Mouse (Mus musculus) retina, embryonic 14.5 days (tissue): ENCODE data around the gene Ykt6.
A peak's percentile ranks its signal among the peaks of the same experiment; 100 is the strongest.

ENCODE experiments used
- DNase-seq: peaks from one replicate; pipeline ENCODE4 v3.0.0-alpha.2; 2015; ENCODE audit warnings: low spot score

Gene Ykt6

DNA sequence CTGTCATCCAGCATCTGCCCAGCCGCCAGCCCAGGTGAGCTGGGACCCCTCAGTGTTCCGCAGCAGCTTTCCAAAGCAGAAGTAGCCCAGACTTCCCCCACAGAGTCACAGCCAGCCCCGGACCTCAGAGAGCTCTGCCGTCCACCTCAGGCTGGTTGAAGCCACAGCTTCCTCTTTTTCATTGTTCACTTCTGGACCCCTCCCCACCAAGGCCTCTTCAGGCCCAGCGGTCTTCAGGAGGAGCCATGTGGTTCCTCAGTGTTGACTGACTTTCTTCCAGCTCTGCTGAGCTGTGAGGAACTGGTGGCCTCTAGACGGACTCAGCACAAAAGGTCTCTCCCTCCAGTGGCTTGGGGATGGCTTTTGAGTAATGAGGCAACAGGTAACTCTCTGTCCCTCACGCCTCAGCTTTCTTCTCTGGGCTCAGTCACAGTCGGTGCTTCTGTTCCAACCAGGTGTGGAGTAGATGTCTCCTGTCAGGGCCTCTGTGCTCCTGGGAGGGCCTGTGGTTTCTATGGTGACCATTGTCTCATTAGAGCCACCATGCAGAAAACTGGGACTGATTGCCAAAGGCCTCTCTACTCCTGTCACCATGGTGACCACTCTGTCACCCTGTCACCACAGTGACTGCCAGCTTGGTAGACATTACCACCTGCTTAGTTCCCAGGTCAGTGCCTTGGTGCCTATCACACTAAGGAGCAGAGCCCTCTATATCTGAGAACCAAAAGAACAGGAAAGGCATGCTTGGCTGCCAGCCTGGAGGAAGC, 5.7 kb upstream of the Ykt6 start, which contains the start of gene Gck:
Gene Gck, minus strand, starts transcription at position 496 of the 767 bp plus-strand sequence.
- peak; percentile 78 for DNase-seq

DNA sequence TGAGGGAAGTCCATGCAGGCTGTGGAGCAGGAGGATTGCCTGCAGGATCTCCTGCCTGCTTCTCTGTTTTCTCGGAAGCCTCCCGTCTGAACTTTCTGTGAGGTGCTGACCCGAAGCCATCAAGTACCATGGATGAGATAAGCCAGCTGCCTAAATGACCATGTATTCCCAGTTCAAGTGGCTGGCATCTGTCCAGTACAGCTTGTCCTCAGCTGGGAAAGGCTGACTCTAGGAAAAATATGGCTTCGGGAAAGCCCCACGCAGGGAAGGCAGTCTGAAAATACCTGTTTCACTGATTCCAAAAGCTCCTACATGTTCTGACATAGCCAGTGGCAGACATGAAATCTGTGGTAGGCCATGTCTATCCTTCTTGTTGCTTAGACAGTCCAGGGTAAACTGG, 3.0 kb upstream of the Ykt6 start:
- no peak for DNase-seq

DNA sequence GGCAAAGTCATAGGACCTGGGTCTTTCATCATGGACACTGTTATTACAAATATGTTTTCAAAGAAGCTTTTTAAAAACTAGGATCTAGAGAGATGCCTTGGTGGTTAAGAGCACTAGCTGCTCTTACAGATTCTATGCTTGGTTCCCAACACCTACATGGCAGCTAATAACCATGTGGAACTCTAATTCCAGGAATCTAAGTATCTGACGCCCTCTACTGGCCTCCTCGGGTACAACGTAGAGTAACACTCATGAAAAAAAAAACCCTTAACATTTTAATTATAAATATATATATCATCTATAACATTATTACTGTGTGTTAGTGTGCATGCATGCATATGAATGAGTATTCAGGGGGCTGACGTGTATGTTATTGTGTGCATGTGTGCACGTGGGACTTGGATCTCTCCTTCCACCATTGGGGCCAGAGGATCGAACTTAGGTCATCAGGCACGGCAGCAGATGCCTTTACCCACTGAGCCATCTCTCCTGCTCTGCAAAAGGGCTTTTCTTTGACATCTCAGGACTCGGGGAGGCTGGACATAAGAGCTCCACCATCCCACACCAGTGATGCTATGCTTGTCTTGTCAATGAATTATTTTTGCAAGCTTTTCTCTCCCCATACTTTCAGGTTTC, 2.2 kb upstream of the Ykt6 start:
- peak; percentile 73 for DNase-seq

DNA sequence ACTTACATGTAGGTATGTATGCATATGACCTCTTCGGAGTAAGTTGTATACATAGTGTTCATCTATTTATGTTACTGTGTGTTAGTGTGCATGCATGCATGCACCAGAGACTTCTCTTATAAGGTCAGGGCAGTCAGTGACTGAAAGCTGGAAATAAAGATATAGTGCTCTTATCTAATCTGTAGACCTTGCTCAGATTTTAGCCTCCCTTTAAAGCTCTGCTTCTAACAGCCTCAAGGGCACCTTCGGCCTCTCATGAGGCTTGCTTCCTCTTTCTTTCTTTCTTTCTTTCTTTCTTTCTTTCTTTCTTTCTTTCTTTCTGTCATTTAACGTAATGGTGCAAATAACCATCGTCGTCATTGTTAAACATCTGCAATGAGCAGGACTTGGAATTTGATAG, 1.1 kb upstream of the Ykt6 start:
- no peak for DNase-seq

GRCm38 (mm10) chr11:5954965-5955504, 458 bp upstream of the Ykt6 start:
- peak; percentile 67 for DNase-seq

- DNase-seq, result no peak
Measured at GRCm38 (mm10) chr11:5960051-5960450, 4.6 kb downstream of the Ykt6 start.

DNA sequence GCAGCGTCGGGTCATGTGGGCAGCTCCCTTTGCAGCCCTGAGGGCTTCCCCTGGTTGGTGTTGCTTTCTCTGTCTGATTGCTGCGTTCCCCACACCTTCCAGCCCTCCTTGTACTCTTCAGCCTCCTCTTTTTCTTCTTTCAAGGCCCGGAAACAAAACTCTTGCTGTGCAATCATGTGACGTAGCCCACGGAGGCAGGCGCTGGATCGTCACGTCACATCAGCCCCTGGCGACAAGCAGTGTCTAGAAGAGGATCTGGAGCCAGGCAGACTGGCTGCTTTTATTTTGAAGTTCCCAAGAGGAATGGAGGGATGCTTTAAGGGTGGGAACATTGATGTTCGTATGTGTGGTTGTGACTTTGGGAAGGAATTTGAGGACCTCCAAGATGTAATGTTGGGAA, 10.4 kb downstream of the Ykt6 start:
- no peak for DNase-seq

- no peak for DNase-seq
Measured at GRCm38 (mm10) chr11:5966751-5967150, 11.3 kb downstream of the Ykt6 start.

DNA sequence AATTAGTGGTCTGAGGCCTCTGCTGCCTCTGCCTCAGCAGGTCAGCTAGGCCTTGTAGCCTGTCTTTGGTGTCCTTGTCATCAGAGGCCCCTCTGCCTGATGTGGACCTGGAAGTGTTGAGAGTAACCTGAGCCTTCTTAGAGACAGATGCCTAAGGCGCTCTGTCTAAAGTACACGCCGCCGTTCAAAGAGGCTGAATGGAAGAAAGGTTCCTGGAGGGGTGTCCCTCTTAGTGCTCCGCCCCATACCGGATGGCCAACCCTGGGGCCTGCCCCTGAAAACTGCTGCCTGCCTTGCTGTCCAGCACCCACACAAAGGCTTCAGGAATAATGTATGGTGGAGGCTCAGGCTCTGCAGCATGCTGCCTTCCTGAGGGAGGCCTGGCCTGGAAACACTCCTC, 12.7 kb downstream of the Ykt6 start:
- no peak for DNase-seq

GRCm38 (mm10) chr11:5971202-5971601, 15.7 kb downstream of the Ykt6 start:
- DNase-seq, result no peak

DNA sequence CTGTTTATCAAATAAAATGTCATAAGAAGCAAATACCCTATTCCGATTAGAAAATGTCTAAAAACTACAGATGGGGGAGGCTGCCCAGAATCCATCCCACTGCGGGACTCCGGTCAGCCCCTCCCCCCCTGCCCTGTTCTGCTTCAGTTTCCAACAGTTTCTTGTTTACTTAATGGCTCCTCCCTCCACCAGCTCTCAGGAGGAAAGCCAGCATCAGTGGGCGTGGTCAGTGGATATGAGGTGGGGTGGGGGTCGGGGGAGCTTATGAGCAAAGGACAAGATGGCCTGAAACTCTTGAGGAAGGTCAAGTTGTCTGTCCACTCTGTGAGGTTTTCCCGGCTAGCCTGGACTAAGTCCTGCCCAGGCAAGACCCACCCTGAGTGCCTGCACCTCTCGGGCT, 17.7 kb downstream of the Ykt6 start:
- no peak for DNase-seq

DNA sequence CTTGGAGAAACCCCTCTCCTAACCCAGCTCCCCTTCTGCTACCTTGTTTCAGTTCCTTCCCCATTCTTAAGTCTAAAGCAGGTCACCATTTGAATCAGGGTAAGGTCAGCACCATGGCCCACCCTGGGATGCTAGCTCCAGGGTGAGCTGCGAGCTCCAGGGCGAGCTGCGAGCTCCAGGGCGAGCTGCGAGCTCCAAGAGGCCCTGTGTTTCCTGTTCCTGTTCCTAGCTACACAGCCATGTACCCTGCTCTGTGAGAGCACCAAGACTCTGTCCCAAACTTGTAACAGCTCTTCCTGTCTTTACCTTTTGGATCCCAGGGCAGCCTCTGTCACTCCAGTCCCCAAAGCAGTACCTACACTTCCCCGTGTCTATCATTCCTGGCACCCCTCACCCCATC, 18.6 kb downstream of the Ykt6 start:
- no peak for DNase-seq

DNA sequence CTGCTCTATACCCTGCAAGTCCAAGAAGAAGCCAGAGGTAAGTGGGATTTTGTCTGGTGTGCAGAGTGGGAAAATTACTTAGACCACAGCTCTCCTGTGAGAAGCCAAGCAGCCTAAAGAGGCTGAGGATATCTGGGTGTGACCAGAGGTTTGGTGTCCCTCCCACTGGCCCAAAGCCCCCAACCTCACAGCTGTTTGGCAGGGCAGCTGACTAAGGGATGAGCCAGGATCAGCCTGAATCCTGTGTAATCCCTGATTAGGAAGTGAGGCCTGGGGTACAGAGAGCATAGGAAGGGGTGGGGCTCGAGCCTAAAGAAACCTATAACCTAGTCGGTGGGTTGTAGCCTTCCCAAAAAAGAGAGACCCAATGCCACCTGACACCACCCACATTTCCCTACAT, 19.6 kb downstream of the Ykt6 start:
- DNase-seq, result no peak

- no peak for DNase-seq
Measured at GRCm38 (mm10) chr11:5976106-5976505, 20.6 kb downstream of the Ykt6 start.

DNA sequence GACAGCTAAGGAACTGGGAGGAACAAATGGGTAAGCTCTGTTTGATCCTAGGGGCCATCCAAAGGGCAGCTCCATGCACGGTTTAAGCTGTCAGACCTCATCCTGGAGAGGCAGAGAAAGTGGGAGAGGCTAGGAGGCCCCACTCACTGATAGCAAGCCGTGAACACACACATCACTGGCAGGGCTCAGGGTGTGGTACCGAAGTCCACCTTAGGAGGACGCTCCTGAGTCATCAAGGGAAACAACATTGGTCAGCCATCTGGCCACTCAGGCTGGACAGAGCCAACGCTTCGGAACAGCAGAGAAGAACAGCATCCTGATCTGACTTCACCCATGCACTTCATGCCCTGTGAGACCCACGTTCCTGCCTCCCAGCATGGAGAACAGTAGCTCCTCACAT, 23.6 kb downstream of the Ykt6 start:
- no peak for DNase-seq

GRCm38 (mm10) chr11:5980108-5980507, 24.6 kb downstream of the Ykt6 start:
- no peak for DNase-seq

GRCm38 (mm10) chr11:5980561-5980960, 25.1 kb downstream of the Ykt6 start:
- DNase-seq, result no peak

DNA sequence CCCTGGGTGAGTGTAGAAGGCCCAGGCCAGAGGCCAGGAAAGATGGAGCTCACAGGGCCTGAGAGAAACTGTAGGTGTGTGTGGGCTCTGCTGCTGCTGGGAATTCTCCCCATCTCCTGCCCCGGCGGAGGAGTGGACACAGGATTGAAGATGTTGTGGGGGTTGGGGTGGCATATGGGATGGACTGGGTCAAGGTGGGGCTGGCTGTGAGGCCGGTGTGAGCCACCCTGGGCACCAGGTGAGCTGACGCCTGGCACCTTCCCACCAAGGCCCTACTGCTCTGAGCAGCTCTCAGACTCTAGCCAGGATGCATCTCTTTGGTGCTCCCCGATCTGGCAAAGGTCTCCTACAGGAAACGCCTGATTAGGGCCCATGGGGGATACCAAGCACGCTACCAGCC, 25.8 kb downstream of the Ykt6 start:
- no peak for DNase-seq

- no peak for DNase-seq
Measured at GRCm38 (mm10) chr11:5983629-5984028, 28.1 kb downstream of the Ykt6 start.

DNA sequence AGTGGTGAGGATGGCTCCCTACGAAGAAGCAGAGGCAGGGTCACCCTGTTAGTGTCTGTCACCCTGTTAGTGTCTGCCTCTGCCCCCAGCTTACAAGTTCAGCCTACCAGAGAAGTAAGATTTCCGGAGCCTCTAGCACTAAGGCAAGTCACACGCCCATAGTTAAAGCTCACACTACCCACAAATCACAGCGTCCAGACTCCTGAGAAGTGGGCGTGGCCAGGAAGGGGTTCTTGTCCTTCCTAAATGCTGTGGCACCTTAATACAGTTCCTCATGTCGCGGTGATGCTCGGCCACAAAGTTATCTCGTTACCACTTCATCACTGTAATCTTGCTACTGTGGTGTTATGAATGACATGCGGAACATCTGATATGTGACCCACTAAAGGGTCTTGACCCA, 32.6 kb downstream of the Ykt6 start:
- no peak for DNase-seq

DNA sequence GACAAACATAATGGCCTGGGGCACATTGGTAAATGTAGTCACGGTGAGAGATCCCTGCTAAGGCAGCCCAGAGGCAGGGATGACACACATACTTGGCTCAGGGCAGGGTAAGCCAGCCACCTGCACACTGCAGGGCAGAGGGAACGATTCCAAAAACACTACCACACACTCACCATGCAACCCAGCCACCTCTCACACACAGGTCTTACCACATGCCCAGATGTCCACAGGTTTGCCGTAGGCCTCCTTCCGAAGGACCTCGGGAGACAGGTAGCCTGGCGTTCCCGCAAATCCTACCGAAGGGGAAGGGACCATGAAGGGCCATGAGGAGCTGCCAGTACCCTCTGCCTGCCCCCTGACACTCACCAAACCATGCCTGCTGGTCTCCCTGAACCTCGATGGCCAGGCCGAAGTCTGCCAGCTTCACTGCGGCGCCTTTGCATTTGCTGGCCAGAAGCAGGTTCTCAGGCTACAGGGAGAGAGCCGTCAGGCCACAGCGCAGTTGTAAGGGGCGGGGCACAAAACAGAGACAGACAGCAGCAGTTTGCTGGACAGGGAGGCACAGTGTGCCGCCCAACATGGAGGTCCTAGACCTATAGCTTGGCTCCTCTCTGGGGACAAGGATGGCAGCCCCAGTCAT, 34.6 kb downstream of the Ykt6 start:
- DNase-seq, result no peak

DNA sequence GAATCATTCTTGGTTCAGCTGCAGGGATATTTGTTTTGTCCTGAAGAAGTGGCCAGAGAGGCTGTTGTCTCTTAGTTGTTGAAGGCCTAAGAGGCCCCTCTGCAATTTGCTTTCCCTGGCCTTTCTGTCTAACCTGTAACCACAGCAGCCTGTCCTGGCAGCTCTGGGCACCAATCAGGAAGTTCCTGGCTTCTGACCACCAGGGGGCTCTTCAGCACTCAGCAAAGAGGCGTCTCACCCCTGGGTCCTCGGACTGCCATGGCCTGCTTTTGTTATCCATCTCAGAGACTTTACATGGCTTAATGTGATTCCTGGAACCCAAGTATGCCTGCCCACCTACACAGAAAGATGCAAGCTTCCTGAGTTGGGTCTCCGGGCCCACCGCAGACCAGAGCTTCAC, 35.4 kb downstream of the Ykt6 start:
- DNase-seq, result peak; percentile 84

DNA sequence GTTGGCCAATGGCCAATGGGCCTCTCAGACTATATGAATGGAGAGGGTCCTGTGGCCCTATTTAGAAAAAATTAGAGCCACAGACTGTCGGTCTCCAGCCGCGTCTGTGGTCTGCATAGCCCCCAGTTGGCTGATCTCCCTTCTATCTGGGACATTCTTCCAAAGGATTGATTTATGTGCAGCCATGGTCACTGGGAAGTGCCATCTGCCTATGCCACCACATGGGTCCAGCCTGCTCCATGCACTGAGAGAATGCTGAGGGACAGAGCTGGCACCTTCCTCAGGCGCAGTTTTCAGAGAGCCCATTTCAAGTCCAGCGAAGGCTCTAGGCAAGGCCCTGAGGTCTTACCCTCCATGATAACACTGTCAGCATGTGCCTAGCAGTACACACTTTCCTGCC, 38.7 kb downstream of the Ykt6 start:
- DNase-seq, result no peak
